ENCODE assay signal across 13 mouse cellular contexts in the genomic region with DNA sequence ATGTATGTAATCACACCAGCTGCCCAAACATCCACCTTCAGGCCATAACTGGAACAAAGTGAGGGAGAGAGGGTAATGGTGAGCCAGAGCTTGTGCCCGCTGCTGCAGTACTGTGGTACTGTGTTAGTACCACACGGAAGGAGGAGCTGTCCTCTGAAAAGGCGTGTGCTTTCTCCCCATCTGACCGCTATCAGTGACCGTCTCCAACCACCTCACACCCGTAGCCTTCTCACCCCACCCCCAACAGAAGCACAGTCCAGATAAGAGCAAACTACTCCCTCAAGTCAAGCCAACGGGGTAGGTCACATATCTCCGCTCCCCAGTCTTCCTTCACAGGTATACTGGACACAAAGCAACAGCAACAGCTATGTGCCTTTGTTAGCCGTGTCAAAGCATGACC.
DNase-seq lines count a peak whose midpoint lies in the region; ATAC-seq and TF ChIP-seq lines count a peak whose summit lies in the region.
"Had no signal": no experiment of that assay in that cellular context is flagged by ENCODE, and none has a peak within 500 bp of the region (broad histone marks: within the 10 kb centered on the region; RNA-seq: fewer than 3 reads in every experiment).

No protein-coding gene starts in this region.

- WGBS in forebrain, embryonic 10.5 days: 91% methylated on average over 9 of the region's 9 CpGs
- 95% methylated on average over 9 of the region's 9 CpGs for WGBS in forebrain, embryonic 14.5 days
- WGBS in lung, postnatal 0 days: 82% methylated on average over 9 of the region's 9 CpGs
- 29% methylated on average over 9 of the region's 9 CpGs for WGBS in liver, embryonic 16.5 days (ENCODE audit: insufficient replicate concordance)
- WGBS in midbrain, embryonic 15.5 days: 94% methylated on average over 9 of the region's 9 CpGs

- ATAC-seq in forebrain, embryonic 14.5 days: no peak
- peak; percentile 33; the same call in 1 of the 2 replicates for ATAC-seq in lung, postnatal 0 days
- ATAC-seq in liver, embryonic 16.5 days (ENCODE audit: low read depth): peak; percentile 98
- no peak for ATAC-seq in midbrain, embryonic 15.5 days (replicated peaks)
- ATAC-seq: inflammation-experienced regulatory T-cells, adult 6 months had no signal

- H3K9ac ChIP-seq in forebrain, embryonic 14.5 days (ENCODE audit: low read length): no peak overlapping the region
- no peak overlapping the region for H3K9ac ChIP-seq in lung, postnatal 0 days (replicated peaks; ENCODE audit: low read depth)
- H3K9ac ChIP-seq in liver, embryonic 16.5 days (ENCODE audit: low read depth, low read length): peak overlapping the region; percentile 50
- H3K9ac ChIP-seq in midbrain, embryonic 15.5 days: no peak overlapping the region
- H3K9ac ChIP-seq: heart, embryonic 15.5 days; limb, embryonic 13.5 days had no signal

- H3K27ac ChIP-seq in forebrain, embryonic 10.5 days: peak overlapping the region; percentile 8; the same call in 1 of the 2 replicates
- no peak overlapping the region for H3K27ac ChIP-seq in forebrain, embryonic 14.5 days (ENCODE audit: low read depth, low read length)
- no peak overlapping the region for H3K27ac ChIP-seq in lung, postnatal 0 days (ENCODE audit: low read length)
- H3K27ac ChIP-seq in liver, embryonic 16.5 days (ENCODE audit: low read length): peak overlapping the region; percentile 93
- H3K27ac ChIP-seq in midbrain, embryonic 15.5 days: no peak overlapping the region
- H3K27ac ChIP-seq: heart, embryonic 15.5 days; midbrain, embryonic 10.5 days had no signal

- no peak for TF ChIP-seq CTCF in lung, postnatal 0 days (IDR thresholded peaks at IDR 0.05)

- H3K4me3 ChIP-seq in forebrain, embryonic 10.5 days: no peak overlapping the region
- no peak overlapping the region for H3K4me3 ChIP-seq in forebrain, embryonic 14.5 days (ENCODE audit: low read depth, low read length)
- H3K4me3 ChIP-seq in lung, postnatal 0 days (ENCODE audit: low read depth, low read length): no peak overlapping the region
- H3K4me3 ChIP-seq in liver, embryonic 16.5 days (ENCODE audit: low read depth, low read length): peak overlapping the region; percentile 60
- H3K4me3 ChIP-seq in midbrain, embryonic 15.5 days: no peak overlapping the region
- H3K4me3 ChIP-seq: heart, embryonic 15.5 days; limb, embryonic 13.5 days; midbrain, embryonic 10.5 days had no signal

- peaks cover 26% of the 10 kb centered on the region for H3K36me3 ChIP-seq in forebrain, embryonic 10.5 days (replicated peaks)
- peaks cover 58% of the 10 kb centered on the region for H3K36me3 ChIP-seq in forebrain, embryonic 14.5 days (ENCODE audit: control insufficient read depth, insufficient read depth, low read length)
- H3K36me3 ChIP-seq in lung, postnatal 0 days (ENCODE audit: insufficient read depth, low read length): no peaks in the 10 kb centered on the region
- H3K36me3 ChIP-seq in liver, embryonic 16.5 days (ENCODE audit: control insufficient read depth, insufficient read depth): no peaks in the 10 kb centered on the region
- H3K36me3 ChIP-seq in midbrain, embryonic 15.5 days (replicated peaks): peaks cover 19% of the 10 kb centered on the region
- H3K36me3 ChIP-seq: heart, embryonic 15.5 days; limb, embryonic 13.5 days had no signal

- H3K4me1 ChIP-seq in forebrain, embryonic 10.5 days: peaks cover 8% of the 10 kb centered on the region
- H3K4me1 ChIP-seq in forebrain, embryonic 14.5 days (ENCODE audit: control insufficient read depth, insufficient read depth, low read length): no peaks in the 10 kb centered on the region
- H3K4me1 ChIP-seq in lung, postnatal 0 days (ENCODE audit: insufficient read depth, low read depth, low read length): no peaks in the 10 kb centered on the region
- peaks cover 48% of the 10 kb centered on the region for H3K4me1 ChIP-seq in liver, embryonic 16.5 days (ENCODE audit: control insufficient read depth, low read depth, low read length)
- no peaks in the 10 kb centered on the region for H3K4me1 ChIP-seq in midbrain, embryonic 15.5 days

- H3K4me2 ChIP-seq in forebrain, embryonic 14.5 days (ENCODE audit: low read length): no peak overlapping the region
- no peak overlapping the region for H3K4me2 ChIP-seq in lung, postnatal 0 days (replicated peaks; ENCODE audit: low read depth, low read length)
- H3K4me2 ChIP-seq in liver, embryonic 16.5 days (ENCODE audit: low read depth, low read length): peak overlapping the region; percentile 57
- no peak overlapping the region for H3K4me2 ChIP-seq in midbrain, embryonic 15.5 days
- H3K4me2 ChIP-seq: heart, embryonic 15.5 days; limb, embryonic 13.5 days had no signal

- H3K27me3 ChIP-seq in forebrain, embryonic 10.5 days (ENCODE audit: poor library complexity, severe bottlenecking): no peaks in the 10 kb centered on the region
- no peaks in the 10 kb centered on the region for H3K27me3 ChIP-seq in forebrain, embryonic 14.5 days (replicated peaks; ENCODE audit: control insufficient read depth, insufficient read depth, low read length)
- H3K27me3 ChIP-seq in lung, postnatal 0 days (replicated peaks; ENCODE audit: insufficient read depth, low read length): no peaks in the 10 kb centered on the region
- H3K27me3 ChIP-seq in liver, embryonic 16.5 days (ENCODE audit: control insufficient read depth, insufficient read depth, low read depth, low read length): no peaks in the 10 kb centered on the region
- no peaks in the 10 kb centered on the region for H3K27me3 ChIP-seq in midbrain, embryonic 15.5 days (replicated peaks)
- H3K27me3 ChIP-seq: heart, embryonic 15.5 days; limb, embryonic 13.5 days had no signal

- no peak for TF ChIP-seq EP300 in lung, postnatal 0 days (IDR thresholded peaks at IDR 0.05)

- no peak for DNase-seq in forebrain, embryonic 10.5 days (ENCODE audit: extremely low spot score, low spot score)
- DNase-seq in forebrain, embryonic 14.5 days (ENCODE audit: low spot score): no peak
- no peak for DNase-seq in lung, postnatal 0 days (ENCODE audit: low spot score)
- no peak for DNase-seq in lung, postnatal 25 days (ENCODE audit: low spot score)
- DNase-seq in thymus, postnatal 36 days: no peak
- no peak for DNase-seq in adipocyte (ENCODE audit: low spot score)
- DNase-seq: cerebellum, adult 11 months had no signal

- no peaks in the 10 kb centered on the region for H3K9me3 ChIP-seq in forebrain, embryonic 10.5 days
- no peaks in the 10 kb centered on the region for H3K9me3 ChIP-seq in forebrain, embryonic 14.5 days (replicated peaks; ENCODE audit: control insufficient read depth, low read length)
- no peaks in the 10 kb centered on the region for H3K9me3 ChIP-seq in lung, postnatal 0 days (ENCODE audit: low read length)
- no peaks in the 10 kb centered on the region for H3K9me3 ChIP-seq in liver, embryonic 16.5 days (replicated peaks; ENCODE audit: control insufficient read depth, low read length)
- H3K9me3 ChIP-seq in midbrain, embryonic 15.5 days: no peaks in the 10 kb centered on the region
- H3K9me3 ChIP-seq: heart, embryonic 15.5 days; limb, embryonic 13.5 days; midbrain, embryonic 10.5 days had no signal

Comparison
In these comparisons a context has a peak if more than half of its experiments do, and no peak if none do; other contexts are left out.
1. H3K27ac ChIP-seq: peak in forebrain, embryonic 10.5 days (single experiment) and liver, embryonic 16.5 days (single experiment); none in forebrain, embryonic 14.5 days (single experiment), lung, postnatal 0 days (single experiment) and midbrain, embryonic 15.5 days (single experiment).
2. ATAC-seq: peak in lung, postnatal 0 days (single experiment) and liver, embryonic 16.5 days (single experiment); none in forebrain, embryonic 14.5 days (single experiment) and midbrain, embryonic 15.5 days (single experiment).